Mouse (Mus musculus): ENCODE data around the gene Plekha8. TPM values are rescaled to one million over a fixed set of nuclear protein-coding genes. Genes with fewer than 3 reads are reported as not detected.
A peak's percentile ranks its signal among the peaks of the same experiment; 100 is the strongest.

Gene Plekha8
- polyA plus RNA-seq, 2 experiments, result 12.6 to 14.0 TPM

DNA sequence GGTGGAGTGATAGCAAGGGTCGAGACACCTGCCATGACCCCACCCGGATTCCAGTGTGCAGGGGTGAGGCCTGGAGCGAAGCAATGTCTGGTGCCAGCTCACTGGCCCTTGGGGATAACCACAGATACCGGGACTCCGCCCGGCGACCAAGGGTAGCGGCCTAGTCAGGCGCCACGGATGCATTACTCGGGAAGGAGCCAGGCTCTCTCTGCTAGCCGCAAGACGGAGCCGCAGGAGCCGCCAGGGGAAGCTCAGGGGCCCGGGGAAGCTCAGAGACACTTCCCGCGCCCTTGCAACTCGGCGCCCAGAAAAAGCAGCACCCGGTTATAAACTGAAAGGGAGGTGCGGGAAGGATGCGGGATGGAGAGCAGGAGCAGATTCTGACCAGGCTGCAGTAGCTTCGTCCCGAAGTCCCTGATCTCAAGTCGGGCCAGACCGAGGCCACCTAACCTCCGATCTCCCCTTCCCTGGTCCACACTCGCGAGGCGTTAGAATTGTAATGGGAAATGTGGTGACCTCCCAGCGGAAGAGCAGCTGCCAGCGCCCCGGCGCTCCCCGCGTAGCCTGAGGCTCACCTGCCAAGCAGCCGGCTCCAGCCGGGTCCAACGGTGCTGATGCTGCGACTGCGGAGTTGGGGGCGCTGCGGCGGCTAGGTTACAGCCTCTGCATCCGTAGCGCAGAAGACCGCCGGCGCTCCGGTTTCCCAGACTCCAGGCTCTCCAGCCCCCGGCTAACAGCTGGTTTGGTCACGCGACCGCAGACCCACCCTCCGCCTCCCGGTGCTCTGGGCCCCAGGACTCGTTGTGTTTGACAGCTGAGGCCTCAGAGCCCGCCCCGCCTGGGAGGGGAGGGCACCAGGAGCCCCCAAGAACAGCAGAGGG is 29.0 kb upstream of the Plekha8 start, which contains the start of gene Scrn1:
Scrn1 (minus strand) TSS at position 825 of the 881 bp plus-strand sequence.
- peaks cover 15% of the 10 kb centered on the region for H3K4me1 ChIP-seq (ENCODE audit: control insufficient read depth, insufficient read depth, low read length)
- H3K27ac ChIP-seq (replicated peaks; ENCODE audit: low read depth, low read length), result 0 out of 2 replicates have a peak within 1 kb of the TSS, but pooled peaks have one; percentile 13
- no peaks in the 10 kb centered on the region for H3K36me3 ChIP-seq (ENCODE audit: control insufficient read depth, insufficient read depth, low read length)
- peak within 1 kb of the TSS; percentile 51 for H3K4me3 ChIP-seq (replicated peaks; ENCODE audit: low read length)
- ATAC-seq (ENCODE audit: low FRiP score, low read depth), result peak; percentile 92
- 1% methylated on average over 56 of the region's 60 CpGs for WGBS
- TF ChIP-seq POLR2A (IDR thresholded peaks at IDR 0.05; ENCODE audit: borderline replicate concordance, extremely low read depth, insufficient read depth, insufficient read length), result no peak
- no peaks in the 10 kb centered on the region for H3K27me3 ChIP-seq (ENCODE audit: control insufficient read depth, insufficient read depth, low read length)
- H3K4me2 ChIP-seq (replicated peaks; ENCODE audit: low read depth, low read length, severe bottlenecking), result peak within 1 kb of the TSS; percentile 91
- no peaks in the 10 kb centered on the region for H3K9me3 ChIP-seq (ENCODE audit: control insufficient read depth, low read length)
- peak within 1 kb of the TSS; percentile 58 for H3K9ac ChIP-seq (ENCODE audit: low read depth, low read length, severe bottlenecking)
- DNase-seq (ENCODE audit: low spot score), result peak; percentile 82

DNA sequence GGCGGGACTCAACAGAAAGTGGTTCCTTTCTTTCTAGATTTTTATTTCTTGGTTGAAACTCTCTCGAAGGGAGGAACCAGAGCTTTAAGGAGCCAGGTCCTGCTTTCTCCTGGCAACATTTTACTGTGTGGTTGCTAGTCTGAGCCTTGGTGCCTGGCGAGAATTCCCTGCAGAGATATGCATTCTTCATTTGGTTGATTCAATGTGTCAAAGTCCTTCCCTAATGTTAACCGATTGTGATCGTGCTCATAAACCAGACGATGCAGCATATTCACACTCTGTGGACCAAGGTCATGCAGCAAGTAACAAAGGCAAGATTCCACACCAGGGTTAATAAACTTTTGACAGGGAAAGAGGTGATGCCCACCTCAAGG is 28.4 kb upstream of the Plekha8 start:
- Histone ChIP-seq H3K4me3 (replicated peaks; ENCODE audit: low read length) (peak overlapping the region; percentile 51), H3K4me1 (ENCODE audit: control insufficient read depth, insufficient read depth, low read length) (peaks cover 15% of the 10 kb centered on the region), H3K27me3 (ENCODE audit: control insufficient read depth, insufficient read depth, low read length) (no peaks in the 10 kb centered on the region), H3K9me3 (ENCODE audit: control insufficient read depth, low read length) (no peaks in the 10 kb centered on the region), H3K27ac (replicated peaks; ENCODE audit: low read depth, low read length) (no peak overlapping the region), H3K36me3 (ENCODE audit: control insufficient read depth, insufficient read depth, low read length) (no peaks in the 10 kb centered on the region), H3K9ac (ENCODE audit: low read depth, low read length, severe bottlenecking) (peak overlapping the region; percentile 58), H3K4me2 (replicated peaks; ENCODE audit: low read depth, low read length, severe bottlenecking) (peak overlapping the region; percentile 91)
- no peak for TF ChIP-seq POLR2A (IDR thresholded peaks at IDR 0.05; ENCODE audit: borderline replicate concordance, extremely low read depth, insufficient read depth, insufficient read length)
- DNase-seq (ENCODE audit: low spot score) (no peak), ATAC-seq (ENCODE audit: low FRiP score, low read depth) (no peak)
- 7% methylated on average over 6 of the region's 6 CpGs for WGBS

DNA sequence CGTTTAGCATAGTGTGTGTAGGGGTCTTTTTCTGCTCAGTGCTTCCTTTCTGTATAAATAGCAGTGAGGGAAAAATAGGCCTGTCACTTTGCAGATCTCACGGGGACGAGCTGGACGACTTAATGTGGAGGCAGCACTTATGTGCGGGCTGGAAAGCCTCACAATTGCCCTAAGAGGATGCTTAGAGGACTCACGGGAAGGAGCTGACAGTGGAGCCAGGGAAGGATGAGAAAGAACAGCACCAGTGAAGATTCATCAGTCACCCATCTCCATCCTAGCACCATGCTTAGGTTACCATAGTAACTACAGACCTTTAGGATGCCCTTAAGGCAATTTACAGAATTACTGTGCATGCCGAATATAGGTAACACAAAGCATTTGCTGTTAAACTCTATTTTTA is 25.1 kb upstream of the Plekha8 start:
- H3K4me3 ChIP-seq (replicated peaks; ENCODE audit: low read length), result no peak overlapping the region
- TF ChIP-seq POLR2A (IDR thresholded peaks at IDR 0.05; ENCODE audit: borderline replicate concordance, extremely low read depth, insufficient read depth, insufficient read length), result no peak
- H3K4me1 ChIP-seq (ENCODE audit: control insufficient read depth, insufficient read depth, low read length), result peaks cover 12% of the 10 kb centered on the region
- no peak overlapping the region for H3K27ac ChIP-seq (replicated peaks; ENCODE audit: low read depth, low read length)
- H3K36me3 ChIP-seq (ENCODE audit: control insufficient read depth, insufficient read depth, low read length), result no peaks in the 10 kb centered on the region
- H3K27me3 ChIP-seq (ENCODE audit: control insufficient read depth, insufficient read depth, low read length), result no peaks in the 10 kb centered on the region
- H3K9me3 ChIP-seq (ENCODE audit: control insufficient read depth, low read length), result no peaks in the 10 kb centered on the region
- H3K4me2 ChIP-seq (replicated peaks; ENCODE audit: low read depth, low read length, severe bottlenecking), result no peak overlapping the region
- no peak for DNase-seq (ENCODE audit: low spot score)
- WGBS, result 18% methylated on average over 7 of the region's 7 CpGs
- ATAC-seq (ENCODE audit: low FRiP score, low read depth), result no peak
- no peak overlapping the region for H3K9ac ChIP-seq (ENCODE audit: low read depth, low read length, severe bottlenecking)

DNA sequence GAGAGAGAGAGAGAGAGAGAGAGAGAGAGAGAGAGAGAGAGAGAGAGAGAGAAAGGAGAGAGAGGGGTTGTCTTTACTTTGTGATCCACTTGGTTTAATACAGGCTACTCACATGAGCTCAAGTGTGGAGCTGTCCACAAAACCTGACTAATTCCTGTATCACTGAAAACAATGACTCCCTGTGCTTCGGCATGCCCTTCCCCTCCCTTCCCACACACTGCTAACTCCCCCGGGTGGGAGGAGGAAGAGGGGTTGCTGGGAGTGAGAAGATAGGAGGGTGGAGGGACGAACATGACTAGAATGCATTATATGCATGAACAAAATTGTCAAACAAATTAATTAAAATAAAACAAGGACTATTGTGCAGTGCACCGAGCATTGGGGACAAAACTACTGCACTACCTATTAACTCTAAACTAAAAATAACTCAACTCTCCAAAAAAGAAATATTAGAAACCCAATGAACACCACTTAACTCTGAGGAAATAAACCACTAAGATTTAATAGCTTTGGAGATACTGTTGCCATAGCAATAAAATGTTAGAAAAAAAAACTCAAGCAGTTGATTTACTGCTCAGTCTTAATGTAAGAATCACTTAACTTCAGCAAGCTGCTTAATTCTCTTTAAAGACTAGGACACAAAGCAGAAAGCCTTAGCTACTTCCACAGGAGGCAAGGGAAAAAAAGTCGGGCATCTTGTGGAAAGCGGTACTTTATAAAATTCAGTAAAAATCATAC is 21.5 kb upstream of the Plekha8 start:
- no peaks in the 10 kb centered on the region for H3K9me3 ChIP-seq (ENCODE audit: control insufficient read depth, low read length)
- 24% methylated on average over 6 of the region's 6 CpGs for WGBS
- TF ChIP-seq POLR2A (IDR thresholded peaks at IDR 0.05; ENCODE audit: borderline replicate concordance, extremely low read depth, insufficient read depth, insufficient read length), result no peak
- 0 out of 2 replicates have a peak, but pooled peaks cover 7% of the 10 kb centered on the region for H3K36me3 ChIP-seq (ENCODE audit: control insufficient read depth, insufficient read depth, low read length)
- ATAC-seq (ENCODE audit: low FRiP score, low read depth) (no peak), DNase-seq (ENCODE audit: low spot score) (no peak)
- no peaks in the 10 kb centered on the region for H3K27me3 ChIP-seq (ENCODE audit: control insufficient read depth, insufficient read depth, low read length)
- H3K4me3 ChIP-seq (replicated peaks; ENCODE audit: low read length), result no peak overlapping the region
- no peak overlapping the region for H3K9ac ChIP-seq (ENCODE audit: low read depth, low read length, severe bottlenecking)
- no peak overlapping the region for H3K4me2 ChIP-seq (replicated peaks; ENCODE audit: low read depth, low read length, severe bottlenecking)
- H3K4me1 ChIP-seq (ENCODE audit: control insufficient read depth, insufficient read depth, low read length), result no peaks in the 10 kb centered on the region
- no peak overlapping the region for H3K27ac ChIP-seq (replicated peaks; ENCODE audit: low read depth, low read length)

DNA sequence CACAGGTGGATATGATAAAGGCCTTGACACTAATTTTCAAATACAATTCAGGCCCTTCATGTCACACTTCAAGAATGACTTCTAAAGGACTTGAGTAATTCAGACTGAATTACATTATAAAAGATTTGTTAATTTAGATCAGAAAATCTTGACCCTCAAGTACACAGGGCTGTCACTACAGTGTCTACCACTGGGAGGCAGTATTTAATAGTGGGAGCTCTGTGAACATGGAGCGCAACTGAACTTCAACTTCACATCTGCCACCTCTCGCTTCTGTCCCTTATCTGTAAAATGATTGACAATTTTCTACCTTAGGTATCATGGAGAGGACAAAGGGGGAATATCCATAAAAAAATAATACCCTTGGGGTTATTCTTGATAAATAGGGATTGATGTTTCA is 8.7 kb upstream of the Plekha8 start:
- peak; percentile 66 for DNase-seq (ENCODE audit: low spot score)
- 27% methylated on average over 2 of the region's 2 CpGs for WGBS
- H3K9me3 ChIP-seq (ENCODE audit: control insufficient read depth, low read length), result no peaks in the 10 kb centered on the region

More for the DNA sequence above, 8.7 kb upstream of the Plekha8 start:
- H3K4me3 ChIP-seq (replicated peaks; ENCODE audit: low read length), result no peak overlapping the region
- H3K27me3 ChIP-seq (ENCODE audit: control insufficient read depth, insufficient read depth, low read length), result no peaks in the 10 kb centered on the region
- H3K4me2 ChIP-seq (replicated peaks; ENCODE audit: low read depth, low read length, severe bottlenecking), result no peak overlapping the region
- peaks cover 5% of the 10 kb centered on the region for H3K4me1 ChIP-seq (ENCODE audit: control insufficient read depth, insufficient read depth, low read length)
- no peak for TF ChIP-seq POLR2A (IDR thresholded peaks at IDR 0.05; ENCODE audit: borderline replicate concordance, extremely low read depth, insufficient read depth, insufficient read length)
- peaks cover 19% of the 10 kb centered on the region for H3K36me3 ChIP-seq (ENCODE audit: control insufficient read depth, insufficient read depth, low read length)
- H3K27ac ChIP-seq (replicated peaks; ENCODE audit: low read depth, low read length), result no peak overlapping the region
- H3K9ac ChIP-seq (ENCODE audit: low read depth, low read length, severe bottlenecking), result no peak overlapping the region
- ATAC-seq (ENCODE audit: low FRiP score, low read depth), result no peak

All from limb, embryonic 14.5 days (tissue).